Mouse (Mus musculus): ENCODE results near the gene Zfp367. TPM values are rescaled to one million over a fixed set of nuclear protein-coding genes. Genes with fewer than 3 reads are reported as not detected.

Gene Zfp367
- 5.7 and 6.6 TPM in 2 replicates for polyA plus RNA-seq (2015; fragmentation: Nextera tagmentation; extraction: Ambion mirVana)

- H3K27me3 ChIP-seq = 0 out of 2 replicates have a peak, but pooled peaks cover 3% of the 10 kb centered on the region
- H3K4me2 ChIP-seq = peak within 1 kb of the TSS; percentile 89
- H3K9me3 ChIP-seq = no peaks in the 10 kb centered on the region
- peak within 1 kb of the TSS; percentile 80 for H3K9ac ChIP-seq
- ATAC-seq (ENCODE audit: low FRiP score) = peak; percentile 98
- no peaks in the 10 kb centered on the region for H3K36me3 ChIP-seq
- WGBS = under 1% methylated on average over 52 of the region's 56 CpGs
- peak within 1 kb of the TSS; percentile 86 for H3K4me3 ChIP-seq
- peak within 1 kb of the TSS; percentile 83 for H3K27ac ChIP-seq
- H3K4me1 ChIP-seq (replicated peaks) = peaks cover 10% of the 10 kb centered on the region
These were observed at the start of gene Zfp367 for GRCm38 (mm10) chr13:64153083-64153682. Gene Zfp367 (minus strand): TSS chr13:64153202.

GRCm38 (mm10) chr13:64200911-64201310 is 47.9 kb upstream of the Zfp367 start:
- H3K9ac ChIP-seq = no peak overlapping the region
- H3K27me3 ChIP-seq = no peaks in the 10 kb centered on the region
- H3K36me3 ChIP-seq = peaks cover 5% of the 10 kb centered on the region
- H3K4me1 ChIP-seq (replicated peaks) = no peaks in the 10 kb centered on the region
- no peak overlapping the region for H3K4me2 ChIP-seq
- no peak for ATAC-seq (ENCODE audit: low FRiP score)
- H3K4me3 ChIP-seq = no peak overlapping the region
- H3K27ac ChIP-seq = no peak overlapping the region
- 94% methylated on average over 4 of the region's 4 CpGs for WGBS
- H3K9me3 ChIP-seq = no peaks in the 10 kb centered on the region

GRCm38 (mm10) chr13:64198310-64198709 is 45.3 kb upstream of the Zfp367 start:
- peaks cover 8% of the 10 kb centered on the region for H3K36me3 ChIP-seq
- no peaks in the 10 kb centered on the region for H3K4me1 ChIP-seq (replicated peaks)
- H3K4me2 ChIP-seq = no peak overlapping the region
- ATAC-seq (ENCODE audit: low FRiP score) = no peak
- no peak overlapping the region for H3K4me3 ChIP-seq
- 89% methylated on average over 4 of the region's 4 CpGs for WGBS
- H3K9ac ChIP-seq = no peak overlapping the region
- H3K9me3 ChIP-seq = no peaks in the 10 kb centered on the region
- no peak overlapping the region for H3K27ac ChIP-seq
- no peaks in the 10 kb centered on the region for H3K27me3 ChIP-seq

- Histone ChIP-seq H3K9ac (no peak overlapping the region), H3K4me3 (no peak overlapping the region), H3K4me2 (no peak overlapping the region), H3K27ac (no peak overlapping the region), H3K27me3 (no peaks in the 10 kb centered on the region), H3K9me3 (no peaks in the 10 kb centered on the region), H3K4me1 (replicated peaks) (no peaks in the 10 kb centered on the region), H3K36me3 (peaks cover 8% of the 10 kb centered on the region)
- ATAC-seq (ENCODE audit: low FRiP score) = no peak
- WGBS = 89% methylated on average over 6 of the region's 6 CpGs
These were observed 44.9 kb upstream of the Zfp367 start for GRCm38 (mm10) chr13:64197899-64198298.

- Histone ChIP-seq H3K4me2 (no peak overlapping the region), H3K9me3 (no peaks in the 10 kb centered on the region), H3K4me3 (no peak overlapping the region), H3K27ac (no peak overlapping the region), H3K27me3 (no peaks in the 10 kb centered on the region), H3K36me3 (peaks cover 53% of the 10 kb centered on the region), H3K9ac (no peak overlapping the region), H3K4me1 (replicated peaks) (no peaks in the 10 kb centered on the region)
- no peak for ATAC-seq (ENCODE audit: low FRiP score)
These were observed 34.1 kb upstream of the Zfp367 start for GRCm38 (mm10) chr13:64187065-64187464.

- Histone ChIP-seq H3K4me2 (no peak overlapping the region), H3K27me3 (no peaks in the 10 kb centered on the region), H3K4me1 (replicated peaks) (no peaks in the 10 kb centered on the region), H3K27ac (no peak overlapping the region), H3K36me3 (peaks cover 57% of the 10 kb centered on the region), H3K4me3 (no peak overlapping the region), H3K9ac (no peak overlapping the region), H3K9me3 (no peaks in the 10 kb centered on the region)
- 87% methylated on average over 4 of the region's 4 CpGs for WGBS
- ATAC-seq (ENCODE audit: low FRiP score) = no peak
These were observed 33.5 kb upstream of the Zfp367 start for GRCm38 (mm10) chr13:64186516-64186915.

GRCm38 (mm10) chr13:64185586-64185985 is 32.6 kb upstream of the Zfp367 start:
- H3K36me3 ChIP-seq = peaks cover 63% of the 10 kb centered on the region
- H3K9ac ChIP-seq = no peak overlapping the region
- no peak overlapping the region for H3K4me2 ChIP-seq
- H3K4me3 ChIP-seq = no peak overlapping the region
- H3K9me3 ChIP-seq = no peaks in the 10 kb centered on the region
- 94% methylated on average over 9 of the region's 9 CpGs for WGBS
- H3K27me3 ChIP-seq = no peaks in the 10 kb centered on the region
- no peak for ATAC-seq (ENCODE audit: low FRiP score)
- no peak overlapping the region for H3K27ac ChIP-seq
- H3K4me1 ChIP-seq (replicated peaks) = no peaks in the 10 kb centered on the region

GRCm38 (mm10) chr13:64185176-64185575 is 32.2 kb upstream of the Zfp367 start:
- no peaks in the 10 kb centered on the region for H3K27me3 ChIP-seq
- no peaks in the 10 kb centered on the region for H3K4me1 ChIP-seq (replicated peaks)
- no peaks in the 10 kb centered on the region for H3K9me3 ChIP-seq
- peaks cover 64% of the 10 kb centered on the region for H3K36me3 ChIP-seq
- no peak overlapping the region for H3K4me2 ChIP-seq
- no peak overlapping the region for H3K27ac ChIP-seq
- no peak for ATAC-seq (ENCODE audit: low FRiP score)
- 68% methylated on average over 7 of the region's 7 CpGs for WGBS
- no peak overlapping the region for H3K4me3 ChIP-seq
- H3K9ac ChIP-seq = no peak overlapping the region

- Histone ChIP-seq H3K9ac (no peak overlapping the region), H3K36me3 (peaks cover 66% of the 10 kb centered on the region), H3K9me3 (no peaks in the 10 kb centered on the region), H3K4me1 (replicated peaks) (no peaks in the 10 kb centered on the region), H3K4me3 (no peak overlapping the region), H3K27me3 (no peaks in the 10 kb centered on the region), H3K4me2 (no peak overlapping the region), H3K27ac (no peak overlapping the region)
- ATAC-seq (ENCODE audit: low FRiP score) = no peak
- 88% methylated on average over 10 of the region's 10 CpGs for WGBS
These were observed 31.4 kb upstream of the Zfp367 start for GRCm38 (mm10) chr13:64184361-64184760.

GRCm38 (mm10) chr13:64183583-64183982 is 30.6 kb upstream of the Zfp367 start:
- no peak overlapping the region for H3K9ac ChIP-seq
- H3K27ac ChIP-seq = no peak overlapping the region
- no peak overlapping the region for H3K4me2 ChIP-seq
- no peak for ATAC-seq (ENCODE audit: low FRiP score)
- WGBS = 90% methylated on average over 4 of the region's 4 CpGs
- no peaks in the 10 kb centered on the region for H3K27me3 ChIP-seq
- no peaks in the 10 kb centered on the region for H3K4me1 ChIP-seq (replicated peaks)
- H3K36me3 ChIP-seq = peaks cover 70% of the 10 kb centered on the region
- no peak overlapping the region for H3K4me3 ChIP-seq
- no peaks in the 10 kb centered on the region for H3K9me3 ChIP-seq

GRCm38 (mm10) chr13:64182091-64182490 is 29.1 kb upstream of the Zfp367 start:
- WGBS = 86% methylated on average over 2 of the region's 2 CpGs
- Histone ChIP-seq H3K4me2 (no peak overlapping the region), H3K36me3 (peaks cover 80% of the 10 kb centered on the region), H3K9ac (no peak overlapping the region), H3K9me3 (no peaks in the 10 kb centered on the region), H3K4me3 (no peak overlapping the region), H3K27me3 (no peaks in the 10 kb centered on the region), H3K27ac (no peak overlapping the region), H3K4me1 (replicated peaks) (no peaks in the 10 kb centered on the region)
- ATAC-seq (ENCODE audit: low FRiP score) = no peak

- H3K27me3 ChIP-seq = no peaks in the 10 kb centered on the region
- H3K27ac ChIP-seq = no peak overlapping the region
- no peak overlapping the region for H3K4me2 ChIP-seq
- H3K36me3 ChIP-seq = peaks cover 78% of the 10 kb centered on the region
- no peaks in the 10 kb centered on the region for H3K4me1 ChIP-seq (replicated peaks)
- no peaks in the 10 kb centered on the region for H3K9me3 ChIP-seq
- WGBS = 86% methylated on average over 3 of the region's 3 CpGs
- no peak overlapping the region for H3K9ac ChIP-seq
- ATAC-seq (ENCODE audit: low FRiP score) = no peak
- H3K4me3 ChIP-seq = no peak overlapping the region
These were observed 27.9 kb upstream of the Zfp367 start for GRCm38 (mm10) chr13:64180888-64181287.

GRCm38 (mm10) chr13:64180300-64180699 is 27.3 kb upstream of the Zfp367 start:
- Histone ChIP-seq H3K36me3 (peaks cover 75% of the 10 kb centered on the region), H3K9me3 (no peaks in the 10 kb centered on the region), H3K9ac (no peak overlapping the region), H3K4me3 (no peak overlapping the region), H3K4me2 (no peak overlapping the region), H3K4me1 (replicated peaks) (no peaks in the 10 kb centered on the region), H3K27ac (no peak overlapping the region), H3K27me3 (no peaks in the 10 kb centered on the region)
- 86% methylated on average over 4 of the region's 4 CpGs for WGBS
- no peak for ATAC-seq (ENCODE audit: low FRiP score)
